Mouse (Mus musculus): ENCODE results near the gene Gm43064. TPM values are rescaled to one million over a fixed set of nuclear protein-coding genes. Genes with fewer than 3 reads are reported as not detected.
"Not testable (repeated sequence)": the region's sequence is repeated elsewhere in the genome, so short reads cannot be mapped to it uniquely, and the experiment has no call there.

Gene Gm43064
- polyA plus RNA-seq, 1 experiment from 2014 or later, result 0.18 TPM

DNA sequence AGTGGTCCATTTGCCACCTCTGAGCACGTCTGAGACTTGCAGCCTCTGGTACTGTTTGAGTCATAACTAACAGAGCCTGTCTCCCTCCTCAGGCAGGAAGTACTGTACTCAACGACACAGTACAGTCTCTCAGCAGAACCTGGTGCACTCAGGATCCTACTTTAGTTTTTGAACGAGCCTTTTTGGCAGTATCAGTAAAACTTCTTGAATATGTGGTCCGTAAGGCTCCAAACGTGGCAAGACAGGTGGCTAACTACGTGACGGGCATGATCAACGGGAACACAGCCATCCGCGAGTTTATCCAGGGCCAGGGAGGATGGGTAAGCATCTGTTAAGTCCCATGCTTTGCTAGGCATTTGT, 26.6 kb downstream of the Gm43064 start:
- no peaks in the 10 kb centered on the region for H3K9me3 ChIP-seq
- WGBS, result 79% methylated on average over 10 of the region's 10 CpGs
- no peaks in the 10 kb centered on the region for H3K4me1 ChIP-seq
- no peaks in the 10 kb centered on the region for H3K27me3 ChIP-seq
- no peaks in the 10 kb centered on the region for H3K36me3 ChIP-seq
- H3K4me2 ChIP-seq (replicated peaks), result no peak overlapping the region
- no peak for ATAC-seq (ENCODE audit: insufficient number of reproducible peaks, insufficient read depth, low FRiP score, low TSS enrichment)
- no peak overlapping the region for H3K27ac ChIP-seq
- no peak overlapping the region for H3K9ac ChIP-seq
- H3K4me3 ChIP-seq, result no peak overlapping the region

- Histone ChIP-seq H3K4me2 (replicated peaks) (no peak overlapping the region), H3K4me3 (no peak overlapping the region), H3K9ac (no peak overlapping the region), H3K27ac (no peak overlapping the region), H3K4me1 (no peaks in the 10 kb centered on the region), H3K27me3 (no peaks in the 10 kb centered on the region), H3K36me3 (no peaks in the 10 kb centered on the region), H3K9me3 (no peaks in the 10 kb centered on the region)
- WGBS, result 93% methylated on average over 5 of the region's 5 CpGs
- no peak for ATAC-seq (ENCODE audit: insufficient number of reproducible peaks, insufficient read depth, low FRiP score, low TSS enrichment)
These were observed 27.1 kb downstream of the Gm43064 start for GRCm38 (mm10) chr3:103836453-103836852.

GRCm38 (mm10) chr3:103839711-103840110, 30.3 kb downstream of the Gm43064 start:
- no peak overlapping the region for H3K27ac ChIP-seq
- no peaks in the 10 kb centered on the region for H3K27me3 ChIP-seq
- H3K36me3 ChIP-seq, result no peaks in the 10 kb centered on the region
- no peaks in the 10 kb centered on the region for H3K4me1 ChIP-seq
- no peak overlapping the region for H3K9ac ChIP-seq
- H3K9me3 ChIP-seq, result no peaks in the 10 kb centered on the region
- H3K4me2 ChIP-seq (replicated peaks), result no peak overlapping the region
- WGBS, result 87% methylated on average over 6 of the region's 6 CpGs
- ATAC-seq (ENCODE audit: insufficient number of reproducible peaks, insufficient read depth, low FRiP score, low TSS enrichment), result no peak
- no peak overlapping the region for H3K4me3 ChIP-seq

- H3K36me3 ChIP-seq; H3K9ac ChIP-seq; H3K27me3 ChIP-seq; H3K4me3 ChIP-seq; H3K27ac ChIP-seq; ATAC-seq (ENCODE audit: insufficient number of reproducible peaks, insufficient read depth, low FRiP score, low TSS enrichment); H3K9me3 ChIP-seq; H3K4me1 ChIP-seq; H3K4me2 ChIP-seq (replicated peaks): not testable (repeated sequence)
- 83% methylated on average over 3 of the region's 3 CpGs for WGBS
These were observed 30.8 kb downstream of the Gm43064 start for GRCm38 (mm10) chr3:103840195-103840594.

- ATAC-seq (ENCODE audit: insufficient number of reproducible peaks, insufficient read depth, low FRiP score, low TSS enrichment); H3K27me3 ChIP-seq; H3K4me2 ChIP-seq (replicated peaks); H3K9ac ChIP-seq; H3K4me3 ChIP-seq; H3K9me3 ChIP-seq; H3K27ac ChIP-seq; H3K4me1 ChIP-seq; H3K36me3 ChIP-seq: not testable (repeated sequence)
- 92% methylated on average over 7 of the region's 7 CpGs for WGBS
These were observed 31.6 kb downstream of the Gm43064 start for GRCm38 (mm10) chr3:103840946-103841345.

GRCm38 (mm10) chr3:103850644-103851363, 41.4 kb downstream of the Gm43064 start:
- Histone ChIP-seq H3K9ac (no peak overlapping the region), H3K4me3 (no peak overlapping the region), H3K27me3 (no peaks in the 10 kb centered on the region), H3K4me1 (no peaks in the 10 kb centered on the region), H3K36me3 (no peaks in the 10 kb centered on the region), H3K9me3 (no peaks in the 10 kb centered on the region), H3K4me2 (replicated peaks) (no peak overlapping the region), H3K27ac (no peak overlapping the region)
- 81% methylated on average over 9 of the region's 9 CpGs for WGBS
- ATAC-seq (ENCODE audit: insufficient number of reproducible peaks, insufficient read depth, low FRiP score, low TSS enrichment), result no peak

GRCm38 (mm10) chr3:103851481-103851880, 42.1 kb downstream of the Gm43064 start:
- Histone ChIP-seq H3K36me3 (no peaks in the 10 kb centered on the region), H3K4me1 (no peaks in the 10 kb centered on the region), H3K9ac (no peak overlapping the region), H3K4me3 (no peak overlapping the region), H3K4me2 (replicated peaks) (no peak overlapping the region), H3K9me3 (no peaks in the 10 kb centered on the region), H3K27ac (no peak overlapping the region), H3K27me3 (no peaks in the 10 kb centered on the region)
- ATAC-seq (ENCODE audit: insufficient number of reproducible peaks, insufficient read depth, low FRiP score, low TSS enrichment), result no peak
- 85% methylated on average over 6 of the region's 6 CpGs for WGBS

DNA sequence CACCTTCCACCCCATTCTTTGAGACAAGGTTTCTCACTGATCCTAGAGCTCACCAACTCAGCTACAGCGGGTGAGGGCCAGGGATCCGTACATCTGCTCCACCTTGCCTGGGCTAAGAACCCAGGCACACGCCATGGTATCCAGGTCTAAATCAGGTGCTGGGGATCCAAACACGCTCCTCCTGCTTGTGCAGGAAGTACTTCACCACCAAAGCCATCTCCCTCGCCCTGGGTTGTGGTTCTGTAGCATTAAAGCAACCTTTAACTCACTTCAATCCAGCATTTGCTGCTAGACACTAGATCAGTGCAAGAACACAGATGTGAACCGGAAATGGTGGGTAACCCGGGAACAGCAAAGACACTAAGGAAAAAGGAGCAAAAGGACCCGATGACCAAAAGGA, 42.5 kb downstream of the Gm43064 start:
- 87% methylated on average over 8 of the region's 8 CpGs for WGBS
- H3K27me3 ChIP-seq, result no peaks in the 10 kb centered on the region
- no peak overlapping the region for H3K4me3 ChIP-seq
- no peaks in the 10 kb centered on the region for H3K36me3 ChIP-seq
- no peaks in the 10 kb centered on the region for H3K4me1 ChIP-seq
- no peak overlapping the region for H3K9ac ChIP-seq
- no peak overlapping the region for H3K27ac ChIP-seq
- no peak for ATAC-seq (ENCODE audit: insufficient number of reproducible peaks, insufficient read depth, low FRiP score, low TSS enrichment)
- H3K9me3 ChIP-seq, result no peaks in the 10 kb centered on the region
- H3K4me2 ChIP-seq (replicated peaks), result no peak overlapping the region

GRCm38 (mm10) chr3:103852565-103853299, 43.4 kb downstream of the Gm43064 start:
- Histone ChIP-seq H3K36me3 (no peaks in the 10 kb centered on the region), H3K4me3 (no peak overlapping the region), H3K4me1 (no peaks in the 10 kb centered on the region), H3K9ac (no peak overlapping the region), H3K27me3 (no peaks in the 10 kb centered on the region), H3K27ac (no peak overlapping the region), H3K9me3 (no peaks in the 10 kb centered on the region), H3K4me2 (replicated peaks) (no peak overlapping the region)
- WGBS, result 68% methylated on average over 3 of the region's 3 CpGs
- no peak for ATAC-seq (ENCODE audit: insufficient number of reproducible peaks, insufficient read depth, low FRiP score, low TSS enrichment)

- Histone ChIP-seq H3K36me3 (no peaks in the 10 kb centered on the region), H3K27ac (no peak overlapping the region), H3K9ac (no peak overlapping the region), H3K4me1 (no peaks in the 10 kb centered on the region), H3K9me3 (no peaks in the 10 kb centered on the region), H3K4me2 (replicated peaks) (no peak overlapping the region), H3K27me3 (no peaks in the 10 kb centered on the region), H3K4me3 (no peak overlapping the region)
- no peak for ATAC-seq (ENCODE audit: insufficient number of reproducible peaks, insufficient read depth, low FRiP score, low TSS enrichment)
- 56% methylated on average over 8 of the region's 8 CpGs for WGBS
These were observed 44.4 kb downstream of the Gm43064 start for GRCm38 (mm10) chr3:103853804-103854203.

DNA sequence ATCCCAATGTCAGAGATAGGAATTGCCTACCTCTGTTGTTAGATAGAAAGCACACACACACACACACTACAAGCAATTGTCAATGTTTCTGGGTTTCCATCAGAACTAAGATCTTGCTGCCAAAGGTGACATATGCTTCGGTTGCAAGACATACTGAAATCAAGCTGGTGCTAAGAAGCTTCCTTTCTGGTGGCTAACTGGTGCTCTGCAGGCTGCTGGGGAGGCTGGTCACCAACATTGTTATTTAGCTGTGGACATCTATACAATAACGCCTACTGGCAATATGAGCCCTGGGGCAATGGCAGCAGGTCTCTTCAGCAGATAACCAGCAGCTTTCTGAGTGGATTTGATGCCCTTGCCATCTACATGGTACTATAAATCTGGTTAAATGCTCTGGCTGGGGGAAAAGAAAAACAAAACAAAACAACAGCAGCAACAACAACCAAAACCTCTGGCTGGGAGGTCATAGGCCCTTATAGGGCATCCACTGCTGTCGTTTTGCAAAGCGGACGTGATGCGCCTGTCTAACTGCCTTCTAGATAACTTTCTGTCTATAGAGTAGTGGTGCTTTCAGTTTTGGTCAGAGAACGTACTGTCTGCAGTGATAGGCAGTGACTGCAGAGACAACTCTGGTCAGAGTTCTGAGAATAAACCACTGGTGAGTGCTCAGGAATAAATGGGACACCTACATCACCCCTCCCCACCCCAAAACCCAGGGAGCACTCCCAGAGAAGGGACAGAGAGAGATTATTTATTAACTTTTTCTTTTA, 47.8 kb downstream of the Gm43064 start:
- 86% methylated on average over 7 of the region's 7 CpGs for WGBS
- Histone ChIP-seq H3K4me2 (replicated peaks) (no peak overlapping the region), H3K36me3 (no peaks in the 10 kb centered on the region), H3K27ac (no peak overlapping the region), H3K27me3 (no peaks in the 10 kb centered on the region), H3K4me1 (no peaks in the 10 kb centered on the region), H3K4me3 (no peak overlapping the region), H3K9me3 (no peaks in the 10 kb centered on the region), H3K9ac (no peak overlapping the region)
- no peak for ATAC-seq (ENCODE audit: insufficient number of reproducible peaks, insufficient read depth, low FRiP score, low TSS enrichment)

All from embryonic facial prominence, embryonic 12.5 days (tissue).